8 mouse cellular contexts compared by ENCODE assay signal in genomic region chr7:132672481-132672959, GRCm38 (mm10).
DNase-seq lines count a peak whose midpoint lies in the region; ATAC-seq and TF ChIP-seq lines count a peak whose summit lies in the region.
"Had no signal": no experiment of that assay in that cellular context is flagged by ENCODE, and none has a peak within 500 bp of the region (broad histone marks: within the 10 kb centered on the region; RNA-seq: fewer than 3 reads in every experiment).

No protein-coding gene starts in this region.

- H3K27me3 ChIP-seq in heart, embryonic 10.5 days (ENCODE audit: insufficient read depth, poor library complexity, severe bottlenecking): no peaks in the 10 kb centered on the region
- no peaks in the 10 kb centered on the region for H3K27me3 ChIP-seq in liver, embryonic 16.5 days (ENCODE audit: control insufficient read depth, insufficient read depth, low read depth, low read length)
- no peaks in the 10 kb centered on the region for H3K27me3 ChIP-seq in midbrain, embryonic 11.5 days (ENCODE audit: control insufficient read depth, insufficient read depth, low read length)
- H3K27me3 ChIP-seq: embryonic facial prominence, embryonic 13.5 days had no signal

- peak overlapping the region; percentile 58 for H3K27ac ChIP-seq in bone marrow macrophage, adult 2 months (ENCODE audit: insufficient read depth, low read depth, low read length)
- H3K27ac ChIP-seq in heart, embryonic 10.5 days: 0 out of 2 replicates have a peak overlapping the region, but pooled peaks have one; percentile 17
- H3K27ac ChIP-seq in liver, embryonic 16.5 days (ENCODE audit: low read length): no peak overlapping the region
- no peak overlapping the region for H3K27ac ChIP-seq in midbrain, embryonic 11.5 days (ENCODE audit: low read depth, low read length)
- H3K27ac ChIP-seq: embryonic facial prominence, embryonic 13.5 days had no signal

- H3K9ac ChIP-seq in liver, embryonic 16.5 days (ENCODE audit: low read depth, low read length): no peak overlapping the region
- no peak overlapping the region for H3K9ac ChIP-seq in midbrain, embryonic 11.5 days (ENCODE audit: low read length)
- H3K9ac ChIP-seq: embryonic facial prominence, embryonic 13.5 days had no signal

- no peaks in the 10 kb centered on the region for H3K36me3 ChIP-seq in heart, embryonic 10.5 days
- no peaks in the 10 kb centered on the region for H3K36me3 ChIP-seq in liver, embryonic 16.5 days (ENCODE audit: control insufficient read depth, insufficient read depth)
- no peaks in the 10 kb centered on the region for H3K36me3 ChIP-seq in midbrain, embryonic 11.5 days (ENCODE audit: control insufficient read depth, insufficient read depth, low read length)
- H3K36me3 ChIP-seq: embryonic facial prominence, embryonic 13.5 days had no signal

- H3K9me3 ChIP-seq in heart, embryonic 10.5 days: no peaks in the 10 kb centered on the region
- no peaks in the 10 kb centered on the region for H3K9me3 ChIP-seq in liver, embryonic 16.5 days (replicated peaks; ENCODE audit: control insufficient read depth, low read length)
- no peaks in the 10 kb centered on the region for H3K9me3 ChIP-seq in midbrain, embryonic 11.5 days (ENCODE audit: control insufficient read depth, low read length)
- H3K9me3 ChIP-seq: embryonic facial prominence, embryonic 13.5 days had no signal

- ATAC-seq in liver, embryonic 16.5 days (ENCODE audit: low read depth): peak; percentile 52
- ATAC-seq in midbrain, embryonic 11.5 days (ENCODE audit: low FRiP score): no peak

- H3K4me3 ChIP-seq in bone marrow macrophage, adult 2 months (ENCODE audit: insufficient read depth, low read length): no peak overlapping the region
- H3K4me3 ChIP-seq in heart, embryonic 10.5 days: no peak overlapping the region
- no peak overlapping the region for H3K4me3 ChIP-seq in liver, embryonic 16.5 days (ENCODE audit: low read depth, low read length)
- H3K4me3 ChIP-seq in midbrain, embryonic 11.5 days (ENCODE audit: low read depth, low read length): no peak overlapping the region
- H3K4me3 ChIP-seq: embryonic facial prominence, embryonic 13.5 days had no signal

- WGBS in heart, embryonic 10.5 days: 71% methylated on average over 7 of the region's 7 CpGs
- 45% methylated on average over 7 of the region's 7 CpGs for WGBS in liver, embryonic 16.5 days (ENCODE audit: insufficient replicate concordance)
- WGBS in midbrain, embryonic 11.5 days: 85% methylated on average over 7 of the region's 7 CpGs

- H3K4me2 ChIP-seq in liver, embryonic 16.5 days (ENCODE audit: low read depth, low read length): no peak overlapping the region
- H3K4me2 ChIP-seq in midbrain, embryonic 11.5 days: no peak overlapping the region
- H3K4me2 ChIP-seq: embryonic facial prominence, embryonic 13.5 days had no signal

- H3K4me1 ChIP-seq in bone marrow macrophage, adult 2 months (ENCODE audit: control insufficient read depth, insufficient read depth, low read length): peaks cover 20% of the 10 kb centered on the region
- H3K4me1 ChIP-seq in heart, embryonic 10.5 days: peaks cover 27% of the 10 kb centered on the region
- H3K4me1 ChIP-seq in liver, embryonic 16.5 days (ENCODE audit: control insufficient read depth, low read depth, low read length): no peaks in the 10 kb centered on the region
- H3K4me1 ChIP-seq in midbrain, embryonic 11.5 days (ENCODE audit: control insufficient read depth, insufficient read depth, low read length): no peaks in the 10 kb centered on the region

- peak; percentile 39 to 53 for DNase-seq in right cerebral cortex, adult 2 months (ENCODE audit: low spot score in 2 of 2)
- DNase-seq in right cerebral cortex, postnatal 25 days: no peak
- DNase-seq in heart, embryonic 10.5 days (ENCODE audit: low spot score): no peak
- peak; percentile 72 for DNase-seq in spleen, postnatal 36 days (ENCODE audit: low spot score in 2 of 2)
- no peak for DNase-seq in midbrain, embryonic 11.5 days (ENCODE audit: low spot score, missing footprints)

- no peak for TF ChIP-seq CTCF in bone marrow macrophage, adult 2 months (IDR thresholded peaks at IDR 0.05; ENCODE audit: low read depth, low read length)

- no peak for TF ChIP-seq POLR2A in bone marrow macrophage, adult 2 months (IDR thresholded peaks at IDR 0.05; ENCODE audit: borderline replicate concordance, low read depth, low read length)

Comparison
In these comparisons a context has a peak if more than half of its experiments do, and no peak if none do; other contexts are left out.
1. DNase-seq: peak in right cerebral cortex, adult 2 months (2 of 2) and spleen, postnatal 36 days (2 of 2); none in right cerebral cortex, postnatal 25 days (single experiment), heart, embryonic 10.5 days (single experiment) and midbrain, embryonic 11.5 days (single experiment).
2. H3K27ac ChIP-seq: peak in bone marrow macrophage, adult 2 months (single experiment) and heart, embryonic 10.5 days (single experiment); none in liver, embryonic 16.5 days (single experiment) and midbrain, embryonic 11.5 days (single experiment).